Mouse (Mus musculus) spleen, postnatal 4 days (tissue): Measurements from ENCODE around the gene Arhgdig.

Source experiments
- DNase-seq, 2 experiments: peaks; one replicate each; pipeline ENCODE4 v3.0.0; 2022; ENCODE audit warnings: low spot score in 2 of 2

The Arhgdig gene

GRCm38 (mm10) chr17:26207686-26208085 lies at the start of gene Arhgdig:
Gene Arhgdig, minus strand, starts transcription at chr17:26207786.
- DNase-seq = no peak

GRCm38 (mm10) chr17:26255313-26255712 lies 47.7 kb upstream of the Arhgdig start:
- DNase-seq = no peak

GRCm38 (mm10) chr17:26253399-26253798 lies 45.8 kb upstream of the Arhgdig start:
- no peak for DNase-seq

- DNase-seq = peak; percentile 92 to 95
Observed at GRCm38 (mm10) chr17:26252539-26253251, 45.1 kb upstream of the Arhgdig start, which contains the start of gene Luc7l. Gene Luc7l, plus strand, starts transcription at chr17:26252896.

GRCm38 (mm10) chr17:26251886-26252538 lies 44.4 kb upstream of the Arhgdig start:
- DNase-seq = no peak

GRCm38 (mm10) chr17:26244101-26244841 lies 36.7 kb upstream of the Arhgdig start, which contains the start of gene Fam234a:
Gene Fam234a, minus strand, starts transcription at chr17:26244242.
- DNase-seq = peak; percentile 87 to 91

- DNase-seq = peak; percentile 65 to 83
Observed at GRCm38 (mm10) chr17:26243471-26244100, 36.0 kb upstream of the Arhgdig start.

GRCm38 (mm10) chr17:26240990-26241389 lies 33.4 kb upstream of the Arhgdig start:
- no peak for DNase-seq

- DNase-seq = no peak
Observed at GRCm38 (mm10) chr17:26240120-26240790, 32.7 kb upstream of the Arhgdig start.

GRCm38 (mm10) chr17:26239551-26239950 lies 32.0 kb upstream of the Arhgdig start:
- DNase-seq = no peak

- DNase-seq = no peak
Observed at GRCm38 (mm10) chr17:26237667-26238066, 30.1 kb upstream of the Arhgdig start.

GRCm38 (mm10) chr17:26235077-26235815 lies 27.7 kb upstream of the Arhgdig start:
- no peak for DNase-seq

GRCm38 (mm10) chr17:26234386-26234785 lies 26.8 kb upstream of the Arhgdig start:
- no peak for DNase-seq

GRCm38 (mm10) chr17:26232863-26233262 lies 25.3 kb upstream of the Arhgdig start:
- no peak for DNase-seq

GRCm38 (mm10) chr17:26231156-26231555 lies 23.6 kb upstream of the Arhgdig start:
- DNase-seq = no peak

GRCm38 (mm10) chr17:26229776-26230175 lies 22.2 kb upstream of the Arhgdig start:
- no peak for DNase-seq

- no peak for DNase-seq
Observed at GRCm38 (mm10) chr17:26225150-26225549, 17.6 kb upstream of the Arhgdig start.

GRCm38 (mm10) chr17:26221508-26221907 lies 13.9 kb upstream of the Arhgdig start:
- DNase-seq = no peak

- DNase-seq = no peak
Observed at GRCm38 (mm10) chr17:26212681-26213080, 5.1 kb upstream of the Arhgdig start.

- no peak for DNase-seq
Observed at GRCm38 (mm10) chr17:26212241-26212640, 4.7 kb upstream of the Arhgdig start.

GRCm38 (mm10) chr17:26206392-26206791 lies 1.2 kb downstream of the Arhgdig start:
- DNase-seq = no peak
